Mouse (Mus musculus): ENCODE measurements around the gene Fgfr2. TPM values are rescaled to one million over a fixed set of nuclear protein-coding genes. Genes with fewer than 3 reads are reported as not detected.

The Fgfr2 gene
- polyA plus RNA-seq, 1 experiment from 2014 or later: not detected

DNA sequence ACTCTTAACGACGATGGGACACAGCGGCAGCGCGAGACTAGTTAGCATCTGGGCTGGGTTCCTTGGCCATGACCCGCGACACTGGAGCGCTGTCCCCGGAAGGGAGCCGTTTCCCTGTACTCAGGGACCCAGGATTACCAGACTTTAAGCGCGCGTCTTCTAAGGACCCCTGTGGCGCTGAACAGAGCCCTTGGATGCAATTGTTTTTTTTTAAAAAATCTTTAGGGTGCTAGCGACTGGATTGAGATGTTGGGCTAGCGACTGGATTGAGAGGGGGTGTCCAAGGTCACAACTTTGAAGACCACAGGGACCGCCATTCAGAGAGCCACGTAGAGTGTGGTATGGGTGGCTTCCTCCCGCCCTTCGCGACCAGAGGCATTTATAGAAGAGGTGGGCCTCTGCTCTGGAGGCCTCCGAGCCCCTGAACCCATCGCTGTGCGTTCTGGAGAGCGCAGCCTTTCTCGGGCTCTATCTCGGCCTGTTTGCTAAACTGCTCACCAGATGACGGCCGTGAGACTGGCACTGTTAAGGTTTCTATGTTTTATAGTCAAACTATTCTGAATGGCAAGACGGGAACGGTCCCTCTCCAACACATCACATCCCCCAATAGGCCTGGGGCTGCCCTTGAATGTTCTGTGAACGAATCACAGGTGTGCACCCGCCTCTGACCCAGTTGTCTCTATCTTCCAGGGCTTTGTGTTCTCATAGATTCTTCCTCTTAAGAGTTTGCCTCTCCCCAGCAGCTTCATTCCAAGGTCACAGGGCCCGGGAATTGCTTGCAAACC, 1.7 kb upstream of the Fgfr2 start:
- Histone ChIP-seq H3K79me2 (ENCODE audit: inconsistent target) (peaks cover 17% of the 10 kb centered on the region), H3K4me3 (ENCODE audit: inconsistent target) (peak overlapping the region; percentile 48), H3K27ac (peak overlapping the region; percentile 76), H3K36me3 (ENCODE audit: inconsistent target) (no peaks in the 10 kb centered on the region)
- 58% methylated on average over 33 of the region's 34 CpGs for WGBS (ENCODE audit: missing documents)

DNA sequence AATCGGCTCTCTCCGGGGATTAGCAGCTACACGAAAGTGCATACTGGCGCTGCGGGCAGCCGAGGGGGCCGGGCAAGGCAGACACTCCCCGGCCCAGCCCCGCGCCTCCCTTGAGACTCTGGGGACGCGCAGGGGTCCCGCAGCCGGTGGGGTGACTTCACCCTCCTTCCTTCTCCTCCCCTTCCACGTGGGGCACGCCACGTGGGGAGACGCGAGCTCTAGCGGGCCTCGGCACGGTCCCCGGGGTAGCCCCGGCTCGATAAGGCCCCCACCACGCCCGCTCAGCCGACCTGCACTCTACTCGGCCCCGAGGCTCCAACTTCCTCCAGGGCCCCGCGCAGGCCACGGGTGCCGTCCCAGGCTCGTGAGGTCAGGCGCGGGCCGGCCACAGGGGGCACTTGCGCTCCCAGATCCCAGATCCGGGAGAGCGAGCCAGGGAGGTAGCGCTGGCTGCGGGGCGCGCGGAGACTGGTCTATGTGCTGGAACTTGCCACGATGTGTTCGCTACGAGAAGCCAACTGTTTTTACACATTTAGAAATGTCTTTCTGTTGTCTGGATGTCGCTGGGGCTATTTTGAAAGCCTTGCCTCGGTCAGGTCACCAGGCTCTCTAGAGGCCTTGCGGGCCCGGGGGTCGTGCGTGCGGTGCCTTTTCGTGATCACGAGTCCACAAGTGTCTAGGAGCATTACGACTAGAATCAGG, 1.0 kb upstream of the Fgfr2 start, which contains the start of gene Ctbp2:
TSS of gene Ctbp2 (minus strand) at position 356 of the 702 bp plus-strand sequence.
- Histone ChIP-seq H3K79me2 (ENCODE audit: inconsistent target) (peaks cover 24% of the 10 kb centered on the region), H3K36me3 (ENCODE audit: inconsistent target) (no peaks in the 10 kb centered on the region), H3K4me3 (ENCODE audit: inconsistent target) (peak within 1 kb of the TSS; percentile 48), H3K27ac (peak within 1 kb of the TSS; percentile 76)
- WGBS (ENCODE audit: missing documents): 1% methylated on average over 59 of the region's 59 CpGs

DNA sequence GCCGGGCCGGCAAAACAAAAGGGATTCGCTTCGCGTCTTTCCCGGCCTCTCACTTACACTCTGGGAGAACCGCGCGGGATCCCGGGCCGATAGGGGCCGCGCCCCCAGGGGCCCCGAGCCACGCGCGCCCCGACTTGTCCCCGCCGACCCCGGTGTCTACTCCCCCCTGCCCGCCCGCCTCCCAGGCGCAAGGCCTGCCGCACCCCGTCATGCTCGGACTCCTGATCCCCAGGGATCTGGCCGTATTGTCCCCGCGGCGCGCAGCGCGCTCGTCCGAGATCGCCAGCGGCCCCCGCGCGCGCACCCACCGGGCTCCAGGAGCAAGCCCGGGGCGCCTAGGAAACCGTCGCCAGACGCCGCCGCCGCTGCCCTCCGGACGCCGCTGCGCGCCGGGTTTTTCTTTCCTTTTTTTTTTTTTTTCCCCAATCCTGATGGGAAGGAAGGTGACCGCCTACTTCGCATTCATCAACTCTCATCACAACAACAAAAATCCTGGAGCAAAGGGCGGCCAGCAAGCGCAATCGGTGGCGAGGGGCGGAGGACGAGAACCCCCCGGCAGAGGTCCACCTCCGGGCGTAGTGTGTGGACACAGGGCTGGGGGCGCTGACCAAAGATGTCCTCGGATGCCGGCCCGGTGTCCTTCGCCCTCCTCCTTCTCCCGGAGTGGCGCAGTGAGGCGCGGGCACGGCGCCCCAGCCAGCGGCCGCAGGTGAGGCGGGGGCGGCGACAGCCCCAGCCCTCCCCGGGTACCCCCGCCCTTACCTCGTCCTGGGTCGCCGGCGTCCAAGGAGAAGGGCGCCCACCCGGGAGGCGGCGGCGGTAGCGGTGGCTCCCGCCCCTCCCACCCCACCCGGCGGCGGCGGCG, 539 bp downstream of the Fgfr2 start:
- H3K27ac ChIP-seq: peak overlapping the region; percentile 46
- no peaks in the 10 kb centered on the region for H3K36me3 ChIP-seq (ENCODE audit: inconsistent target)
- H3K4me3 ChIP-seq (ENCODE audit: inconsistent target): peak overlapping the region; percentile 43
- WGBS (ENCODE audit: missing documents): under 1% methylated on average over 100 of the region's 102 CpGs
- H3K79me2 ChIP-seq (ENCODE audit: inconsistent target): peaks cover 40% of the 10 kb centered on the region

DNA sequence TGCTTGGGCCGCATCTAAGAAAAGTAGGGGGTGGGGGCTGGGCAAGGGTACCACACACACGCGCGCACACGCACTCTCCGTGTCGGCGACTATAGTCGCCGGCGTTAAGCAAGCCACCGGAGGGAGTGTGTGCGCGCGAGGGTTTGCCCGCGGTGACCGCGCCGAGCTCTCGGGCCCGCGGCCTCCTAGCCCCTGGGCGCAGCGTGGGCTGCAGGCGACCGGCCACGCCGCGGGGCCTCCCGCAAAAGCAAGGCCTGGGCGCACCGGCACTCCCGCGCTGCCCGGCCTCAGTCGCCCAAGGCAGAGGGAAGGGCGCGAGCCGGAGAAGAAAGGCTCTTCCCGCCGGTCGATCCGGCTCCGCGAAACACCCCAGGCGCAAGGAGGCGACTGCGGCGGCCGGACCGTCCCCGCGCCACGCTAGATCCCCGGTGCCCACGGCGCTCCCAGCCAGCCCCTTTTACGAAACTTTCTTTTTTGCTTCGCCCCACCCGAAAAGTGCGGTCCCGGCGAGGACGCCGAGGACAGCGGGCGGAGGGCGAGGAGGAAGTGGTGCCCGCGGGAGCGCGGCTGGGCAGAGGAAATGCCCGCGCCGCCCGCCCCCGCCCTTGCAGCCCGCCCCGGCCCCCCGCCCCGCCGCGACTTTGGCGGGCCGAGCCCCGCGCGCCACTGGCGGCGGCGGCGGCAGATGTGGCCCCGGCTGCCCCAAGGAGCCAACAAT, 1.3 kb downstream of the Fgfr2 start:
- peak overlapping the region; percentile 49 for H3K4me3 ChIP-seq (ENCODE audit: inconsistent target)
- H3K79me2 ChIP-seq (ENCODE audit: inconsistent target): peaks cover 48% of the 10 kb centered on the region
- H3K36me3 ChIP-seq (ENCODE audit: inconsistent target): no peaks in the 10 kb centered on the region
- peak overlapping the region; percentile 36 for H3K27ac ChIP-seq
- WGBS (ENCODE audit: missing documents): 2% methylated on average over 83 of the region's 94 CpGs

DNA sequence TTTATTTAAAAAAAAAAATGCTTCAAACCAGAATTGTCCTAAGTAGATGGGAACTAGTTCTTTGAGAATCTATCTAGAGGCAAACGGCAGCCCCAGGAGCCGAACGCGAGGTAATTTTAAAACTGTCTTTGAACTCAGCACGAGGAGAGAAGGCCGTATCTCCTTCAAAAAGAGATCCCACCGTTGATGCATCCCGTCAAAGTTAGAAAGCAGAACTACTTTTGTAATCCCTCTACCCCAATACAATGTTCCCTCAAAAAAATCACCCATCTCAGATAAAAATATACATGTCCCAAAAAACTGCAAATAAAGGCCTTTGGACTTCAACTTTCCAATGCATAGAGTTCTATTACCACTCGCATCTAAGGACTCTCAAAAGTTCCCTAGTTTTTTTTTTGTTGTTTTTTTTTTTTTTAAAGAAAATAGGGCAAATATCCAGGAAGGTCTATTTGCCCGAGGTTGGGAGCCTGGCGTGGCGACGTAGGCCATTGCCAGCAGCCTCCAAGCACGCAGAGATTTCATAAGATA, 2.0 kb downstream of the Fgfr2 start:
- peaks cover 54% of the 10 kb centered on the region for H3K79me2 ChIP-seq (ENCODE audit: inconsistent target)
- 26% methylated on average over 14 of the region's 14 CpGs for WGBS (ENCODE audit: missing documents)
- peak overlapping the region; percentile 36 for H3K27ac ChIP-seq
- H3K36me3 ChIP-seq (ENCODE audit: inconsistent target): no peaks in the 10 kb centered on the region
- peak overlapping the region; percentile 49 for H3K4me3 ChIP-seq (ENCODE audit: inconsistent target)

DNA sequence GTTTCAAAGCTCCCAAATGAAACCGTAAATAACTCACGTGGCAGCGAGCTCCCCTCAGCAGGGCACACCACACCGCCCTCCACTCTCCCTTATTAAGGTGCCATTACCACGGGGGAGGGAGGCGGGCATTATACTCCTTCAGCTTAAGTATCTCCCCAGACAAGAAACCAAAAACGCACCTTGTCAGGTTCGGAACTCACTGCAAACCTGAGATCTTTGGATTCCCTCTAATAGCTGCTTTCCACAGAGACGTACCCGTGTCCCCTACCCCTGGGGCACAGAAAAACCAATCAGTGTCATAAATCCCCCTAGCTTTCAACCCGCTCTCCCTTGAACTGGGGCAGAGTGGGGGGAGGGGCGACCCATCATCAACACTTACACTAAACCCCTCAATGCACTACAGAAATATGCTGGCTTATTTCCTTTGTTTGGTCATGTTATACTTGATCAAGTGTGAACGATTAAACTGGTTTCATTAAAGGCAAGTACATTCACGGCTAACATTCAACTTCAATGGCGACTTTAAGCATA, 2.9 kb downstream of the Fgfr2 start:
- no peak overlapping the region for H3K27ac ChIP-seq
- H3K36me3 ChIP-seq (ENCODE audit: inconsistent target): no peaks in the 10 kb centered on the region
- WGBS (ENCODE audit: missing documents): 89% methylated on average over 15 of the region's 15 CpGs
- H3K4me3 ChIP-seq (ENCODE audit: inconsistent target): no peak overlapping the region
- peaks cover 63% of the 10 kb centered on the region for H3K79me2 ChIP-seq (ENCODE audit: inconsistent target)

DNA sequence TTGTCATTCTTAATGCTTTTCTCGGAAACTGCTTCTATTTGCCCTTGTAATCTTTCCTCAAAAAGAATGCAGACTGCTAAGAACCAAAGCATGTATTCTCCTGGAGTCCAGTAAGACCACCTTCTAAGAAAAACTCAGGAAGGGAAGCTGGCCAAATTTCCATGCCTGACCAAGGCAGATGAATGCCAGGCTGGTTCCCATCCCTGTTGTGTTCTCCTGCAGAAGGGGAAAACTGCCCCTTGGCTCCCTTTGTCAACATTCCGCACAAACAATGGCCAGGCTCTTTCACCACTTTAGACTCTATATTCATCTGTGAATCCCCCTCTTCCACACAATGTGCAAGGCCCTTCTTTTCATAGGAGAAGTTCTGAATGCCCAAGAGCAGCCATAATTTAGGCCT, 5.3 kb downstream of the Fgfr2 start:
- H3K36me3 ChIP-seq (ENCODE audit: inconsistent target): no peaks in the 10 kb centered on the region
- H3K27ac ChIP-seq: no peak overlapping the region
- 100% methylated on average over 2 of the region's 2 CpGs for WGBS (ENCODE audit: missing documents)
- H3K4me3 ChIP-seq (ENCODE audit: inconsistent target): no peak overlapping the region
- H3K79me2 ChIP-seq (ENCODE audit: inconsistent target): peaks cover 88% of the 10 kb centered on the region

DNA sequence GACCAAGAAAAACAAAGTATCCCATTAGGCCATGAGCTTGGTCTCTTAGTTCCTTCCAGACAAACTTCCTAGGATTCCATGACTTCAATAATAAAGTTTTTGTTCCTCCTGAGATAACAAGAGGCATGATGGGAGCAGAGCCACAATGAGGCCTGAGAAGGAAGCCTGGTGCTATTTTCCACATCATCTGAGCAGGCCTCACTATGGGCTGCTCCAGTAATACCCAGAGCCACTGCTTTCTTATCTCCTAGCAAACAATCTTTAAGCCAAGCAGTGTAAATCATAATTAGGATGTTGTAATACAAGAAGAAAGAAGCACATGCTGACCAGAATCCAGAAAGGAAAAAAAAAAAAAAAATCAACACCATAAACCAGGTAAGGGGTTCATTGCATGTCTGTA, 6.6 kb downstream of the Fgfr2 start:
- Histone ChIP-seq H3K27ac (no peak overlapping the region), H3K36me3 (ENCODE audit: inconsistent target) (no peaks in the 10 kb centered on the region), H3K4me3 (ENCODE audit: inconsistent target) (no peak overlapping the region), H3K79me2 (ENCODE audit: inconsistent target) (peaks cover 100% of the 10 kb centered on the region)

DNA sequence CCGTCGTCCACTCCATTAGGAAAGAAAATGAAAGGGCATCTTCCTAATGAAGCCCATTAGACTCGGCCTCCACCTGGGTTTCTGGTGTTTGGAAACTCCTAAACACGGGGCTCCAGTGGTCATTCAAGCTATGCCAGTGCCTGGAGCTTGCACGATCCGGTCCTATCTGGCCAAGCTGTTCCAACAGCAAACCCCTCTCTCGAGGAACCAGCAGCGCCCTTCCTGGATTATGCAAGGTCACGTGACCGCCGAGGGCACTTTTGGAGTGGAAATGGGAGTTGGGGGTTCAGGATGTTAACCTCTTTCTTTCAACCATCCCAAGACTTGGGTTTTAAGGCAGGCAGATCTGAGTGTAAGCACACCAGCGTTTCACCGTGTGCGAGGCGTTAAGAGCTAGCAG, 7.3 kb downstream of the Fgfr2 start:
- H3K27ac ChIP-seq: peak overlapping the region; percentile 28; the same call in 1 of the 2 replicates
- peak overlapping the region; percentile 34 for H3K4me3 ChIP-seq (ENCODE audit: inconsistent target)
- H3K79me2 ChIP-seq (ENCODE audit: inconsistent target): peaks cover 100% of the 10 kb centered on the region
- 23% methylated on average over 15 of the region's 15 CpGs for WGBS (ENCODE audit: missing documents)
- no peaks in the 10 kb centered on the region for H3K36me3 ChIP-seq (ENCODE audit: inconsistent target)

DNA sequence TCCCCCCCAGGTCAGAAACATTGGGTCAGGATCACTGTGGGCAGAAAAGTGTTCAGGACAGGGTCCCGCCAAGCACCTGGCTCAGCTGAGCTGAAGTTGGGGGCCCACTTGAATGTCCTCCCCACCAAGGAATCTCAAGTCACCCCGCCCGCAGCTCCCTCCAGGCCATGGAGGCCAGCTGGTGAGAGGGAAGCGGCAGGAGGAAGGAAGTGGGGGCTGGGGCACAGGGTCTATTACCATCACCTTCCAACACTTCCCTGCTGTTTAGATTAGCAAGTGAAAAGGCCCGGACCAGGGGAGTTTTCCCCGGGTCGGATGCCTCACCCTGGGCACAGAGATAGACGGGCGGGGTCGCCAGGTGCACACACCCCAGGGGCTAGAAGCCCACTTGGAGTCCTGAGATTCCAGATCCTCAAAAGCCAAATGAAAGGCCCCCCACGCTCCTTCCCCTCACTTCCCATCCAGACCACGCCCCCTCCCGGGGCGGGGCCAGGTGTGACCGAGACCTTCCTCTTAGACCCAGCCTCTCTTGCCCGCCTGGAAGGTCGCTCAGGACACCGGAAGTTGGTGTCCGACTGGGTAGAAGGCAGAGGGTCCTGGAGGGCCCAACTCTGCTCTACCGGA, 8.2 kb downstream of the Fgfr2 start:
- peak overlapping the region; percentile 34 for H3K4me3 ChIP-seq (ENCODE audit: inconsistent target)
- peaks cover 100% of the 10 kb centered on the region for H3K79me2 ChIP-seq (ENCODE audit: inconsistent target)
- WGBS (ENCODE audit: missing documents): 17% methylated on average over 20 of the region's 20 CpGs
- no peaks in the 10 kb centered on the region for H3K36me3 ChIP-seq (ENCODE audit: inconsistent target)
- peak overlapping the region; percentile 28; the same call in 1 of the 2 replicates for H3K27ac ChIP-seq

DNA sequence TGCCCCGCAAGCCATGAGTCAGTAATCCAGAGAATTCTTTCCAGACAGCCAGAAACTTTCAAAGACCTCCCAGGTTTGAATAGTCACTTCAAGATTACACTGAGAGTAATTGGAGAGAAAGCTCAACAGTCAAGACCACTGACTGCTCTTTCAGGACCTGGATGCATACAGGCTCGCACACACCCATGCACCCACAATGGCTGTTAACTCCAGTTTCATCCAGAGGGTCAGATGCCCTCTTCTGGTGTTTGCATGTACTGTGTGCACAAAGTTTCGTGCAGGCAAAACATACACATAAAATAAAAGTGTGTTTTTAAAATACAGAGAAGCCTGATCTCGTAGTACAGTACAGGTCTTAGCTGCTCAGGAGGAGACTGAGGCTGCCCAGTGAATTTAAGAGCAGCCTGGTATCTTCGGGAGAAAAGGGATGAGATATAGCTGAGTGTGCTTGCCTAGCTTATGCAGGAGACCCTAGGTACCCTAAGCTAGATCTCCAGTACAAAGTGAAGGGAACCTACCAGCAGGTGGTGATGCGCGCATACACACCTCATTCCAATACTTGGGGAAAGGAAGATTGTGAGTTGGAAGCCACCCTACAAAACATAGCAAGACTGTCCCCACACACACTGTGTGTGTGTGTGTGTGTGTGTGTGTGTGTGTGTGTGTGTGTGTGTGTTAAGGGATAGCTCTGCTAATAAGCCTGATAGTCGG, 9.8 kb downstream of the Fgfr2 start:
- no peaks in the 10 kb centered on the region for H3K36me3 ChIP-seq (ENCODE audit: inconsistent target)
- H3K4me3 ChIP-seq (ENCODE audit: inconsistent target): no peak overlapping the region
- 94% methylated on average over 8 of the region's 8 CpGs for WGBS (ENCODE audit: missing documents)
- H3K27ac ChIP-seq: no peak overlapping the region
- peaks cover 100% of the 10 kb centered on the region for H3K79me2 ChIP-seq (ENCODE audit: inconsistent target)

DNA sequence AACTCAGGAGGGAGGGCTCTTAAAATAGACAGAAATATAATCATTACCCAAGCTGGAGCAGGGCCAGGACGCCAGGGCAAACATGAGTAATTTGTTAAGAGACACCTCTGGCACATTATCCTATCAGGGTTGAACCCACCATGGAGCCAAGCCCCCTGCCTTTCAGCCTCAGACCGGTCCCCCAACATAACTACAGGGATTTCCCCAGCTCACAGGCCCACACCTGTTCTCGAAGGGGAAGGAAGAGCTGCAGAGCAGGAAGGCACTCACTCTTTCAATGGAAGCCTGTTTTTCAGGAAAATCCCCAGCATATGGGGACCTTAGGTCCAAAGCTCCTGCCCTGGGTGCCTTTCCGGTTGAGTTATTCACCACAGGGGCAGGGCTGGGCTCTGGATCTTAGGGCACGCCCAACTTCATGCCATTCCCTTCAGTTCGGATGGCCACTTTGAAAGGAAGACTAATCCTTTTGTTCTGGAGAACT, 10.8 kb downstream of the Fgfr2 start:
- no peak overlapping the region for H3K4me3 ChIP-seq (ENCODE audit: inconsistent target)
- 95% methylated on average over 6 of the region's 6 CpGs for WGBS (ENCODE audit: missing documents)
- H3K36me3 ChIP-seq (ENCODE audit: inconsistent target): no peaks in the 10 kb centered on the region
- no peak overlapping the region for H3K27ac ChIP-seq
- H3K79me2 ChIP-seq (ENCODE audit: inconsistent target): peaks cover 100% of the 10 kb centered on the region

DNA sequence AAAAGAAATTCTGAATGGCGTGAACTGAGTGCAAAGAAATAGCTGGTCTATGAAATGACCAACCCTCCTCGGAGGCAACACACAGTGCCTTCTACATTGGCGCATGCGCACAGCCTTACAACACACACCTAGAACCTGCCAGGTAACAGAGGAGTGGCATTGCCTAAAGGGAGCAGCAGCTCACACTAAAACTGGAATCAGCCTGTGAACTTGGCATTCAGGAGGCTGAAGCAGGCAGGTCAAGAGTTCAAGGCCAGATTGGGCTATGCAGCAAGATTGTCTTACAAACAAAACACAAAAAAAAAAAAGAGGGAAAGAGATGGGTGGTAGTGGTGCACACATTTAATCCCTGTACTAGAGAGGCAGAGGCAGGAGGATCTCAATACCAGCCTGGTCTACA, 13.7 kb downstream of the Fgfr2 start:
- no peaks in the 10 kb centered on the region for H3K36me3 ChIP-seq (ENCODE audit: inconsistent target)
- H3K27ac ChIP-seq: no peak overlapping the region
- WGBS (ENCODE audit: missing documents): 96% methylated on average over 4 of the region's 4 CpGs
- no peak overlapping the region for H3K4me3 ChIP-seq (ENCODE audit: inconsistent target)
- peaks cover 100% of the 10 kb centered on the region for H3K79me2 ChIP-seq (ENCODE audit: inconsistent target)

Data from macrophage (primary cell).